Mouse (Mus musculus): ENCODE data around the gene Myb.

DNA sequence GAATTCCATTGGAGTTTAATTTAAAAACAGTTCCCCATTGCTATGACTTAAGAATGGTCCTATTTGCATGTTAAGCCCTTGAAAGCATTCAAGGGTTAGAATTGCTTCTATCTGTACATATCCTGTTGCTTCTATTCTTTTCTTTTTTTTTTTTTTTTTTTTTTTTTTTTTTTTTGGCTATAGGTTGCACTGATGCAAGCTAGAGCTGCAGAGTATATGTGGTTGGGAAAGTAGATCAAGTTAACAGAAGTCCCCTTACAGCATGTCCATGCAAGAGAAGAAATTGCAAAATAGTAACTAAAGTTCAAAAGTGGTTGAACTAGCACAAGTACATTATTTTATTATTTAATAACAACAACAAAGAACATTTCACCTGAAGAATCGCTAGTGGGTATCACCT, 14.1 kb downstream of the Myb start:
- TF ChIP-seq POLR2A (IDR thresholded peaks at IDR 0.05; ENCODE audit: low read depth, low read length) (no peak), SMC3 (IDR thresholded peaks at IDR 0.05; ENCODE audit: low read depth, low read length) (no peak), CTCF (conservative IDR thresholded peaks at IDR 0.05 in 1 of 2, IDR thresholded peaks at IDR 0.05 in 1 of 2; ENCODE audit: low read depth in 2 of 2, low read length in 2 of 2) (no peak), RAD21 (IDR thresholded peaks at IDR 0.05; ENCODE audit: low read depth, low read length) (no peak), MAX (IDR thresholded peaks at IDR 0.05; ENCODE audit: low read length) (no peak), EP300 (IDR thresholded peaks at IDR 0.05; ENCODE audit: low read length) (no peak), TCF12 (IDR thresholded peaks at IDR 0.05; ENCODE audit: low read depth, low read length) (no peak), ETS1 (conservative IDR thresholded peaks at IDR 0.05; ENCODE audit: low read depth, low read length) (no peak), ZKSCAN1 (IDR thresholded peaks at IDR 0.05; ENCODE audit: borderline replicate concordance, low read depth, low read length) (no peak), E2F4 (IDR thresholded peaks at IDR 0.05; ENCODE audit: insufficient replicate concordance, low read depth, low read length) (no peak), ZNF384 (IDR thresholded peaks at IDR 0.05; ENCODE audit: low read depth, low read length) (peak; percentile 40), CHD2 (IDR thresholded peaks at IDR 0.05; ENCODE audit: low read length) (no peak)
